Mouse (Mus musculus): ENCODE results near the gene Akap13.

DNA sequence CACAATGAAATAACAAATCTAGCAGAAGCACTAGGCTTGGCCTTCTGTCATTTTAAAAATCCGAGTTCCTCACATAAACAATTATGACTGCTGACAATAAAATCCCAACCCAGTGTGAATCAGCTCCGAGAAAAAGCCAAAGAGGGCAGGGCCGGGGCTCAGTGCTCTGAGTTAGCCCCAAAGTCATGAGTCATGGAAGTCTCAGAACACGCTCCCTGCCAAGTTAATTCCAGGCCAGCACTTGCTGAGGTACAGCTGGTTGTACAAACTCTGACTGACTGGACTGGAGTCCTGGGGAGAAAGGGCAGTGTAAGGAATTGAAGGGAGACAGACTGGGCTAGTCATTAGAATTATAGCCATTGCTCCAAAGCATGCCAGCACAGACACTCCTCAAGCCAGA, 28.0 kb upstream of the Akap13 start:
- TF ChIP-seq CTCF (IDR thresholded peaks at IDR 0.05; ENCODE audit: extremely low read depth, insufficient read depth, low read length) (no peak), POLR2A (IDR thresholded peaks at IDR 0.05; ENCODE audit: extremely low read depth, insufficient read depth, low read length) (no peak)

Measured in cortical plate, adult 2 months (tissue).